Mouse (Mus musculus) monocyte, adult 2 months (primary cell): ENCODE measurements around the gene Ddx3x.
"Not testable (repeated sequence)": the region's sequence is repeated elsewhere in the genome, so short reads cannot be mapped to it uniquely, and the experiment has no call there.

ENCODE experiments used
- DNase-seq, 2 experiments: peaks; one replicate each; pipeline ENCODE4 v3.0.0; 2022; ENCODE audit warnings: low spot score in 2 of 2, low read depth in 1 of 2

Gene Ddx3x

GRCm38 (mm10) chrX:13281329-13282088 lies 739 bp downstream of the Ddx3x start:
- DNase-seq = peak in 1 of 2 experiments; percentile 47

GRCm38 (mm10) chrX:13282089-13282850 lies 1.5 kb downstream of the Ddx3x start:
- DNase-seq = no peak

- DNase-seq = no peak
Measured at GRCm38 (mm10) chrX:13285772-13286171, 5.0 kb downstream of the Ddx3x start.

- no peak for DNase-seq
Measured at GRCm38 (mm10) chrX:13294505-13295228, 13.9 kb downstream of the Ddx3x start.

- DNase-seq = no peak
Measured at GRCm38 (mm10) chrX:13295229-13295571, 14.4 kb downstream of the Ddx3x start.

- not testable (repeated sequence) for DNase-seq
Measured at GRCm38 (mm10) chrX:13296241-13296640, 15.5 kb downstream of the Ddx3x start.

- DNase-seq = no peak
Measured at GRCm38 (mm10) chrX:13306190-13306589, 25.4 kb downstream of the Ddx3x start.

- DNase-seq = peak; percentile 29 to 32
Measured at GRCm38 (mm10) chrX:13311396-13311795, 30.6 kb downstream of the Ddx3x start.

GRCm38 (mm10) chrX:13329611-13330010 lies 48.8 kb downstream of the Ddx3x start:
- no peak for DNase-seq
